Mouse (Mus musculus) cerebellum, adult 9-11 months (tissue): ENCODE data around the gene D10Wsu102e.
"Not testable (repeated sequence)": the region's sequence is repeated elsewhere in the genome, so short reads cannot be mapped to it uniquely, and the experiment has no call there.

Experiments used
- DNase-seq: peaks from one replicate; pipeline ENCODE4 v3.0.0; 2022

D10Wsu102e gene

GRCm38 (mm10) chr10:83347494-83347893 lies 12.5 kb upstream of the D10Wsu102e start:
- no peak for DNase-seq

GRCm38 (mm10) chr10:83350689-83351088 lies 9.3 kb upstream of the D10Wsu102e start:
- no peak for DNase-seq

DNA sequence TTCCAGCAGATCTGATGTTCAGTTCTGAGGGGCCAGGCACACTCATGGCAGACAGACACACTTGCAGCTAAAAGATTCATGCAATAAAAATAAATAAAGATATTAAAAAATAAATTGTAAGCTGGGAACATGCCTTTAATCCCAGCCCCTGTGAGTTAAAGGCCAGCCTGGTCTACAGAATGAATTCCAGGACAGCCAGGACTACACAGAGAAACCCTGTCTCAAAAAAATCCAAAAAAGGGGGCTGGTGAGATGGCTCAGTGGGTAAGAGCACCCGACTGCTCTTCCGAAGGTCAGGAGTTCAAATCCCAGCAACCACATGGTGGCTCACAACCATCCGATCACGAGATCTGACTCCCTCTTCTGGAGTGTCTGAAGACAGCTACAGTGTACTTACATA lies 8.2 kb upstream of the D10Wsu102e start:
- DNase-seq = not testable (repeated sequence)

DNA sequence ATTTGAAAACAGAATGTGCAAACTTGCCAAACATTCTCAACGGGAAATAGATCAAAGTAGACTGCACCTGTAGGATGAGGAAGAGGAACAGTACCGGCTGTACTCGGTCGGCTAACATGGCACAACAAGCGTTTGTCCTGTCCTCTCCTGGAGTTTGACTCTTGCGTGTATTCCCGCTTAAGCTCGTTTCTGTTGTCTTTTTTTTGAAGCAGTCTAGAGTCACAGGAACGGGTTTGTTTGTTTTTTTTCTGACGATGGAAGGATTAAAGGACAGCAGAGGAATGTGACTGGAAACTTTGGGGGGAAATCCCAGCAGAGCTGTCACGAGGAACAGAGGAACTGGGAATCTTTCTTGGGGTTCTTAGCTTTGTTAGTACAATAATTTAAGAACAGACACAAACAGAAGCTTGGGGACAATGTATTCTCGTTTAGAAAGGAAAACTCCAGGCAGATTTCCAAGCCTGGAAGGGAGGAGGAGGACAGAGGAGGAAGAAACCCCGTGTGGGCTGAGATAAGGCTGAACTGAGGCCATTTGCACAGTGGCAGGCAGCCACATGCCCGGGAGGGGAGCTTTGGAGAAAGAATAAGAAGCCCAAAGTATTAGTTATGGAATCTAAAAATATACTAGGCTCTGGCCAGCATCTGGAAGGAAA lies 6.2 kb upstream of the D10Wsu102e start:
- DNase-seq = no peak

GRCm38 (mm10) chr10:83354333-83354719 lies 5.7 kb upstream of the D10Wsu102e start:
- DNase-seq = no peak

GRCm38 (mm10) chr10:83356416-83356815 lies 3.6 kb upstream of the D10Wsu102e start:
- DNase-seq = no peak

DNA sequence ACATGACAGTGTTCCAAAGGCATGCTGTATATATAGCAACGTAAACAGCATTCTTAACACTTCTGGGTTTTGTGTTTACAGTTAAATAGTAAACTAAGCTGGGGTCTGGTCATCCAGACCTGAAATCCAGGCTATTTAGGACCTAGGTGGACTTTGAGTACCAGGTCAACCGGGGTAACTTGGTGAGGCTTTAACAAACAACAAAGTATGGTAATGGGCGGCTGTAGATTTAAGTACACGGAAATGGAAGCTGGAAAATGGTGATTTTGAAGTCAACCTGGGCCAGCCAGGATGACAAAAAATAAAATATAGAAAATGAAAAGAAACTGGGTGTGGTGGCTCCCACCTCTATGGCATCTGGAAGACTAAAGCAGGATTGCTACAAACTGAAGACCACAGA lies 570 bp upstream of the D10Wsu102e start:
- DNase-seq = no peak

GRCm38 (mm10) chr10:83360356-83360755 lies 335 bp downstream of the D10Wsu102e start:
- no peak for DNase-seq

DNA sequence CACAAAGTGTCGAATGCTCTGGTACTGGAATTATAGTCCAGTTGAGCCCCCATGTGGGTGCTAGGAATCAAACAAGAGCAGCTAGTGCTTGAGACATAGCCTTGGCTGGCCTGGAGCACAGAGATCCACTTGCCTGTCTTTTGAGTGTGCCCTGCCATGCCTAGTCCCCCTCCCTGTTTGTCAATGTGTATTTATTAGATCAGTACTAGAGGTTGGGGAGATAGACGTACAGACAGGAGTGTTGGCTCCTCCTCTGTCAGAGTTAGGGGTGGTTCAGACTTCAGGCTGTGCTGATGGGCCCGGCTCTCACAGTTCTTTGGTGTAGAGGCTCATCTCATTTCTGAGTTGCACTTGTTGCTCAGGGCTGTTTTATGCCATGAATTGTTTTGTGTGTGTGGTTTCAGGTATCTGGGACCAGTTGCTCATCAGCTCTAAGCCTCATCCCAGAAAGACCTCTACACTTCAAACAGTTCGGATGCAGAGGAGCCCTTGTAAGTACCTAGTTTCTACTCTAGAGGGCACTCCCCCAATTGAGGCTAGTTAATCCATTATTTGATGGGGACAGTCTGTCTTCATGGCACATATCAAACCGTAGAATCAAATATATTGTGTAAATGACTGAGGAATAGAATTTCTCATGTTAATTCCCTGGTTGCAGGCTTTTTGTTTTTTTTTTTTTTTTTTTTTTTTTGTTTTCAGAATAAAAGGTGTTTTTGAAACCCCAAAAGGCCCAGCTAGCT lies 1.8 kb downstream of the D10Wsu102e start:
- peak; percentile 27 for DNase-seq

GRCm38 (mm10) chr10:83363451-83363850 lies 3.4 kb downstream of the D10Wsu102e start:
- DNase-seq = no peak

- no peak for DNase-seq
Measured at GRCm38 (mm10) chr10:83368918-83369317, 8.9 kb downstream of the D10Wsu102e start.

- no peak for DNase-seq
Measured at GRCm38 (mm10) chr10:83374045-83374656, 14.1 kb downstream of the D10Wsu102e start.

GRCm38 (mm10) chr10:83375458-83375857 lies 15.4 kb downstream of the D10Wsu102e start:
- DNase-seq = not testable (repeated sequence)

DNA sequence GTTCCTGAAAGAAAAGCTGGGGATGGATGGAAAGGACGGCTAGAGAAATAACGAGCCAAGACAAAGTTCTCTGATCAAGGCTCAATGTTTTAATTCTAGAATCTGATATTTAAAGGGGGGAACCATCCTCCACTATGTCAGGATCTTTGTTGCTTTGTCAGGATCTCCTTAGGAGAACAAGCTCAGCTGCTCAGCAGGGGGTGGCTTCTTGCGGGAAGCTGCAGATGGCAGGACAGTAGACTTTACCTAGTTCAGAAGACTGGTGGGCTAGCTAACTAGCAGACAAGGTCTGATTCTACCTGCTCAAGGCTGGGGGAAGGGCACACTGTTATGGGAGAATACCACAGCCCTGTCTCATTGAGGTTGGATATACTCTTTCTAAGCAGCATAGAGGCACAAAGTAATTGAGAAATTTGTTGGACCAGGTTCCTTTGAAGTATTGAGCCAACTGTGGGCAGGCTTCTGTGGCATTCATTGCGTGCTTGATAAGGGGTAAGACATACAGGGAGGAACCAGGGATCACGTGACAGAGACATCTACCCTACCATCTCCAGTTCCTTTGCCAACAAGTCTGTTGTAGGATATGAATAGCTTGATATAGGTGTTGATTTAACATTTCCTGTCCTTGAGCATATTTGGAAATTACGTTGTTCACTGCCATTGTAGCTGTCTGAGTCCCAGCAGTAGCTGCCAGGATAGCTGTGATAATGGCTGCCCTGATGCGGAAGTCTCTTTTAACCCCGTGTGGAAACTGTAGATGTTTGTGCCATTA lies 17.1 kb downstream of the D10Wsu102e start:
- DNase-seq = no peak

GRCm38 (mm10) chr10:83378083-83378833 lies 18.2 kb downstream of the D10Wsu102e start:
- no peak for DNase-seq

GRCm38 (mm10) chr10:83380501-83380900 lies 20.5 kb downstream of the D10Wsu102e start:
- DNase-seq = no peak

DNA sequence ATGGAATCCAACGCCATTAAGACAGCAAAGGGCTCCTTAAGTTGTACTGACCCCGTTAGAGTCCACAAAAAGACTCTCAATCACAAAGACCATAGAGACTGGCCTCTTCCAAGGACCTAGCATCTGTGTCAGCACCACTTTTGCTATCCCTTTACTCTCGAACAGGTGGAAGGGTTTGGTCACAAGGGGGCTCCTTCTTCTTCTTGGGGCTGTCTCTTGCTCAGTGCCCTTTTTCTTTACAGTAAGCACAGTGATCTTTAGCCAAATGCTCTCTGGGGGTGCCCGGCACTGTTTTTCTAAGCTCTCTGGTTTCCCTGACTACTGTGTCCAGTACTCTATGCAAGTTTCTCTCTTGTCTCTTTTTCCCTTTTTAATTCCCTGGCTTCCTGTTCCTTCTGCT lies 22.5 kb downstream of the D10Wsu102e start:
- no peak for DNase-seq

DNA sequence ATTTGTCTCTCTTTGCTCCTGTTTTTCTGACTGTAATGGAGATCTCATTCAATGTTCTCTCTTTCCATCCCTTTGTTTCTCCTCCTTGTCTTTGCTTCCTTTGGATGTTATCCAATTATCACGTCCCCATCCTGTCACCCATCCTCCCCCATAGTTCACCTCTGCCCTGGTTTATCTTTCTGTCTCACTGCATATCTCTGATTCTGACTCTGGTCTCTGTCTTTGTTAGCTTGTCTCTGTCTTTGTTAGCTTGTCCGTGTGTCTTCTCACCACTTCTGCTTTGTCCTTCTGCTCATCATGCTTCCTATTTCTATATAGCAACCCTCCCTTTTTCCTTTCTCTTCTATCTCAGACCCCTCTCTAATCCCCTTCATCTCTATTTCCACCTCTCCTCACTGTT lies 23.0 kb downstream of the D10Wsu102e start:
- no peak for DNase-seq

- no peak for DNase-seq
Measured at GRCm38 (mm10) chr10:83383863-83384262, 23.8 kb downstream of the D10Wsu102e start.

- no peak for DNase-seq
Measured at GRCm38 (mm10) chr10:83384456-83385215, 24.6 kb downstream of the D10Wsu102e start.

- no peak for DNase-seq
Measured at GRCm38 (mm10) chr10:83385330-83385910, 25.4 kb downstream of the D10Wsu102e start.
